Mouse (Mus musculus) C2C12 (cell line): ENCODE measurements around the gene Crispld2. TPM values are rescaled to one million over a fixed set of nuclear protein-coding genes. Genes with fewer than 3 reads are reported as not detected.

Experiments used
- H3K27me3 ChIP-seq: one replicate; pipeline ENCODE4 v1.6.1; 2011; ENCODE audit not compliant: control insufficient read depth, insufficient read depth, insufficient read length
- H3K36me3 ChIP-seq: one replicate; pipeline ENCODE4 v1.6.1; 2011; ENCODE audit not compliant: control insufficient read depth, insufficient read depth
- H3K4me3 ChIP-seq: one replicate; pipeline ENCODE4 v1.5.1; 2011; ENCODE audit warnings: mild to moderate bottlenecking, control low read depth; ENCODE audit not compliant: poor library complexity, insufficient read depth, severe bottlenecking
- H3K79me2 ChIP-seq: one replicate; pipeline ENCODE4 v1.6.1; 2011; ENCODE audit not compliant: control insufficient read depth, insufficient read depth
- H3K79me3 ChIP-seq: one replicate; pipeline ENCODE4 v1.6.1; 2011; ENCODE audit warnings: low read depth, control low read depth
- H3ac ChIP-seq: one replicate; pipeline ENCODE3; 2011; ENCODE audit warnings: low read depth; ENCODE audit not compliant: control insufficient read depth, insufficient read length
- CEBPB ChIP-seq: IDR thresholded peaks from one replicate; pipeline ENCODE4 v1.6.1; 2011; ENCODE audit warnings: low read depth, mild to moderate bottlenecking, control low read depth, moderate library complexity
- CTCF ChIP-seq: IDR thresholded peaks from one replicate; pipeline ENCODE4 v1.5.1; 2011; ENCODE audit not compliant: control insufficient read depth, insufficient read depth, insufficient read length
- FOSL1 ChIP-seq: IDR thresholded peaks from one replicate; pipeline ENCODE4 v1.8.0; 2011; ENCODE audit warnings: mild to moderate bottlenecking, low read length; ENCODE audit not compliant: poor library complexity, insufficient read depth, severe bottlenecking
- MAX ChIP-seq: IDR thresholded peaks from one replicate; pipeline ENCODE4 v1.6.1; 2011; ENCODE audit warnings: mild to moderate bottlenecking, control low read depth
- MYOD1 ChIP-seq: IDR thresholded peaks from one replicate; pipeline ENCODE4 v1.6.1; 2011; ENCODE audit warnings: low read depth; ENCODE audit not compliant: control insufficient read depth, insufficient read length
- MYOG ChIP-seq: IDR thresholded peaks from one replicate; pipeline ENCODE4 v1.6.1; 2011; ENCODE audit not compliant: control insufficient read depth, insufficient read length; ENCODE audit errors: extremely low read depth
- USF1 ChIP-seq: IDR thresholded peaks from one replicate; pipeline ENCODE4 v1.6.1; 2011; ENCODE audit warnings: low read depth, mild to moderate bottlenecking, control low read depth, moderate library complexity
- polyA plus RNA-seq: library from polyadenylated mRNA; unstranded; fragments of >200 nt; fragmentation: generic; extraction: Trizol; gene quantifications from one replicate; pipeline ENCODE4 v1.2.1, GENCODE M21; 2012; ENCODE audit warnings: missing spikeins

Gene Crispld2
- polyA plus RNA-seq, 1 experiment: 0.13 TPM

GRCm38 (mm10) chr8:120036578-120036977 is 44.3 kb downstream of the Crispld2 start:
- no peak overlapping the region for H3ac ChIP-seq
- H3K79me2 ChIP-seq: no peaks in the 10 kb centered on the region
- no peaks in the 10 kb centered on the region for H3K27me3 ChIP-seq
- H3K79me3 ChIP-seq: no peaks in the 10 kb centered on the region
- H3K36me3 ChIP-seq: no peaks in the 10 kb centered on the region
- no peak overlapping the region for H3K4me3 ChIP-seq
- no peak for TF ChIP-seq CTCF
- peak; percentile 53 for TF ChIP-seq MYOD1

GRCm38 (mm10) chr8:120037199-120037598 is 45.0 kb downstream of the Crispld2 start:
- Histone ChIP-seq H3K79me3 (no peaks in the 10 kb centered on the region), H3K4me3 (no peak overlapping the region)
- TF ChIP-seq CEBPB: no peak

GRCm38 (mm10) chr8:120037611-120038010 is 45.4 kb downstream of the Crispld2 start:
- no peaks in the 10 kb centered on the region for H3K36me3 ChIP-seq
- no peaks in the 10 kb centered on the region for H3K79me2 ChIP-seq
- no peaks in the 10 kb centered on the region for H3K79me3 ChIP-seq
- no peak overlapping the region for H3K4me3 ChIP-seq
- no peaks in the 10 kb centered on the region for H3K27me3 ChIP-seq
- TF ChIP-seq MYOD1 (no peak), FOSL1 (no peak), USF1 (no peak), CEBPB (no peak), MAX (no peak), MYOG (no peak), CTCF (no peak)
- H3ac ChIP-seq: no peak overlapping the region

More at GRCm38 (mm10) chr8:120037199-120037598, 45.0 kb downstream of the Crispld2 start:
- H3K36me3 ChIP-seq: no peaks in the 10 kb centered on the region
- H3ac ChIP-seq: no peak overlapping the region
- H3K27me3 ChIP-seq: no peaks in the 10 kb centered on the region
- no peaks in the 10 kb centered on the region for H3K79me2 ChIP-seq

- H3K79me2 ChIP-seq: no peaks in the 10 kb centered on the region
- H3K79me3 ChIP-seq: no peaks in the 10 kb centered on the region
- H3K4me3 ChIP-seq: no peak overlapping the region
- no peak for TF ChIP-seq USF1
- TF ChIP-seq CTCF: no peak
- TF ChIP-seq FOSL1: no peak
- no peaks in the 10 kb centered on the region for H3K36me3 ChIP-seq
- no peak overlapping the region for H3ac ChIP-seq
- H3K27me3 ChIP-seq: no peaks in the 10 kb centered on the region
These were observed 46.5 kb downstream of the Crispld2 start for GRCm38 (mm10) chr8:120038741-120039140.

GRCm38 (mm10) chr8:120039313-120039919 is 47.2 kb downstream of the Crispld2 start:
- Histone ChIP-seq H3K79me3 (no peaks in the 10 kb centered on the region), H3K36me3 (no peaks in the 10 kb centered on the region), H3ac (no peak overlapping the region), H3K4me3 (no peak overlapping the region), H3K79me2 (no peaks in the 10 kb centered on the region), H3K27me3 (no peaks in the 10 kb centered on the region)
- TF ChIP-seq MYOD1: peak; percentile 21
- TF ChIP-seq MAX: no peak

- Histone ChIP-seq H3K27me3 (no peaks in the 10 kb centered on the region), H3ac (no peak overlapping the region), H3K79me2 (no peaks in the 10 kb centered on the region), H3K79me3 (no peaks in the 10 kb centered on the region), H3K36me3 (no peaks in the 10 kb centered on the region), H3K4me3 (no peak overlapping the region)
- TF ChIP-seq CTCF (no peak), MYOD1 (no peak), CEBPB (peak; percentile 79)
These were observed 48.6 kb downstream of the Crispld2 start for GRCm38 (mm10) chr8:120040861-120041260.
